Mouse (Mus musculus): ENCODE measurements around the gene Slc7a11. TPM values are rescaled to one million over a fixed set of nuclear protein-coding genes. Genes with fewer than 3 reads are reported as not detected.

Gene Slc7a11
- polyA plus RNA-seq, 1 experiment, result 7.2 TPM

DNA sequence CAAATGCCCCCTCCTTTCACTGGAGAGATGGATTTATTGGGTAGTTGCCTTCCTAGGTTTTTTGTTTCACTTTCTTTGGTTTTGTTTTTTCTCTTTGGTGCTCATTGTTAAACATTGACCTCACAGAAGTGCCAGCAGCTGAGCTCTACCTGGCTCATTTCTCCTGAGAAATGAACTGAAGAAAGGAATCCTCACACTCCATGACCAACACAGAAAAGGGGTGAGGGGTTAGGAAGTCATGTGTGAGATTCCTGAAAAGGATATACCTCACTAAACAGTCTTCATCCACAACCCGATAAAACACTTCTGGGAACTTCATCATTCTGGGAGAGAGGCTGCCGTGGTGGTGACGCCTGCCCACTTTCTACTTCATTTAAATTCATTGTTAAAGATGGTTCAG, 207.4 kb downstream of the Slc7a11 start:
- no peaks in the 10 kb centered on the region for H3K36me3 ChIP-seq (ENCODE audit: control insufficient read depth, insufficient read depth)
- no peak overlapping the region for H3K4me3 ChIP-seq
- no peaks in the 10 kb centered on the region for H3K79me2 ChIP-seq (ENCODE audit: control insufficient read depth, insufficient read depth)
- peak overlapping the region; percentile 9 for H3K4me2 ChIP-seq (ENCODE audit: low read depth)
- H3K27me3 ChIP-seq (ENCODE audit: control insufficient read depth, insufficient read depth, insufficient read length), result no peaks in the 10 kb centered on the region
- TF ChIP-seq CEBPB (IDR thresholded peaks at IDR 0.05; ENCODE audit: insufficient read depth, poor library complexity, severe bottlenecking) (no peak), MYOD1 (IDR thresholded peaks at IDR 0.05; ENCODE audit: control insufficient read depth in 1 of 3, insufficient read length in 2 of 3, low read depth in 2 of 3) (no peak), TCF3 (IDR thresholded peaks at IDR 0.05; ENCODE audit: insufficient read length, low read depth) (no peak), POLR2A (IDR thresholded peaks at IDR 0.05; ENCODE audit: insufficient read length, low read depth) (no peak), MYOG (IDR thresholded peaks at IDR 0.05; ENCODE audit: control insufficient read depth in 1 of 3, insufficient read depth in 1 of 3, insufficient read length in 2 of 3, low read depth in 2 of 3) (no peak), E2F4 (IDR thresholded peaks at IDR 0.05; ENCODE audit: insufficient read depth) (no peak), REST (IDR thresholded peaks at IDR 0.05; ENCODE audit: insufficient read depth, insufficient read length) (no peak), USF1 (IDR thresholded peaks at IDR 0.05; ENCODE audit: low read depth) (no peak), MAX (IDR thresholded peaks at IDR 0.05; ENCODE audit: low read depth) (no peak), POLR2AphosphoS2 (IDR thresholded peaks at IDR 0.05; ENCODE audit: insufficient read length, low read depth) (no peak), TCF12 (IDR thresholded peaks at IDR 0.05; ENCODE audit: insufficient read depth, poor library complexity, severe bottlenecking) (no peak), SRF (IDR thresholded peaks at IDR 0.05; ENCODE audit: control insufficient read depth, insufficient read length, low read depth) (no peak)
- H3ac ChIP-seq (ENCODE audit: control insufficient read depth, insufficient read length), result no peak overlapping the region

- no peaks in the 10 kb centered on the region for H3K36me3 ChIP-seq (ENCODE audit: control insufficient read depth, insufficient read depth)
- H3K4me2 ChIP-seq (ENCODE audit: low read depth), result no peak overlapping the region
- H3K27me3 ChIP-seq (ENCODE audit: control insufficient read depth, insufficient read depth, insufficient read length), result no peaks in the 10 kb centered on the region
- no peak for TF ChIP-seq USF1 (IDR thresholded peaks at IDR 0.05; ENCODE audit: low read depth)
- no peak for TF ChIP-seq POLR2A (IDR thresholded peaks at IDR 0.05; ENCODE audit: insufficient read length, low read depth)
- no peak for TF ChIP-seq MAX (IDR thresholded peaks at IDR 0.05; ENCODE audit: low read depth)
- no peak for TF ChIP-seq CEBPB (IDR thresholded peaks at IDR 0.05; ENCODE audit: insufficient read depth, poor library complexity, severe bottlenecking)
- TF ChIP-seq E2F4 (IDR thresholded peaks at IDR 0.05; ENCODE audit: insufficient read depth), result no peak
- no peak for TF ChIP-seq TCF3 (IDR thresholded peaks at IDR 0.05; ENCODE audit: insufficient read length, low read depth)
- TF ChIP-seq POLR2AphosphoS2 (IDR thresholded peaks at IDR 0.05; ENCODE audit: insufficient read length, low read depth), result no peak
- TF ChIP-seq SRF (IDR thresholded peaks at IDR 0.05; ENCODE audit: control insufficient read depth, insufficient read length, low read depth), result no peak
- no peak for TF ChIP-seq MYOD1 (IDR thresholded peaks at IDR 0.05; ENCODE audit: control insufficient read depth in 1 of 3, insufficient read length in 2 of 3, low read depth in 2 of 3)
- no peak for TF ChIP-seq MYOG (IDR thresholded peaks at IDR 0.05; ENCODE audit: control insufficient read depth in 1 of 3, insufficient read depth in 1 of 3, insufficient read length in 2 of 3, low read depth in 2 of 3)
- TF ChIP-seq TCF12 (IDR thresholded peaks at IDR 0.05; ENCODE audit: insufficient read depth, poor library complexity, severe bottlenecking), result no peak
- no peak for TF ChIP-seq REST (IDR thresholded peaks at IDR 0.05; ENCODE audit: insufficient read depth, insufficient read length)
- no peak overlapping the region for H3K4me3 ChIP-seq
- H3ac ChIP-seq (ENCODE audit: control insufficient read depth, insufficient read length), result no peak overlapping the region
- no peaks in the 10 kb centered on the region for H3K79me2 ChIP-seq (ENCODE audit: control insufficient read depth, insufficient read depth)
Measured at GRCm38 (mm10) chr3:50233144-50233543, 210.3 kb downstream of the Slc7a11 start.

DNA sequence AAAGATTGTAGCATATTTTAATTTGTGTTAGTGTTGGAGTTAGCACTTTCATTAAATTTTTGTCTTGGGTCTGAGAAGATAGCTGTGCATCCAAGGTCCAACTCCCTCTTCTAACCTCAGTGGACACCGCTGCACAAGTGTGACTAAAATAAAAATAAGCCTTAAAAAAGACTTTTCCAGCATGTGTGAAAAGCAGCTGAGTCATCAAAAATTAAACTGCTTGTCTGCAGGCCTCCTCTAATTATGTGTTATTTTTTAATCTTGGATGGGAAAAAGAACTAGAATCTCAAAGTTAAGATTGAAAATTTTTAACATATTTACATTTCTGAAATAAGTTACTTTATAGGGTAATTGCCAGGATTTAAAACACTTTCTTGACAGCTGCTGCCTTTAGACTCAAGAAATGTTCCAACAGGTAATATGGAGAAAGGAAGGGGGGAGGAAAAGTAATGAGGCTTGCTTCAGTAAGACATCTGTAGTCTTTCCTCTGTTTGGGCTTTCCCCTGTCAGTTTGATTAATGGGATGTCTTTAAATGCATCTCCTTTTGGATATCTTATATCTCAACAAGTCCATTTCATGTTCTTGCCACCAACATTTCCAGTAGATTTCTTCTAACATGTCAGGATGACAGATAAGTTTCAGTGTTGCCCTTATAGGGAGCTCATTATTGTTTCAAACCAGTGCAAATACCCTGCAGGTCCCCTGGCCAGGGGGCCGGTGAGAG, 218.9 kb downstream of the Slc7a11 start:
- Histone ChIP-seq H3K27me3 (ENCODE audit: control insufficient read depth, insufficient read depth, insufficient read length) (no peaks in the 10 kb centered on the region), H3K4me2 (ENCODE audit: low read depth) (no peak overlapping the region), H3ac (ENCODE audit: control insufficient read depth, insufficient read length) (no peak overlapping the region), H3K79me2 (ENCODE audit: control insufficient read depth, insufficient read depth) (no peaks in the 10 kb centered on the region), H3K36me3 (ENCODE audit: control insufficient read depth, insufficient read depth) (no peaks in the 10 kb centered on the region), H3K4me3 (no peak overlapping the region)
- TF ChIP-seq POLR2A (IDR thresholded peaks at IDR 0.05; ENCODE audit: insufficient read length, low read depth), result no peak
- TF ChIP-seq CEBPB (IDR thresholded peaks at IDR 0.05; ENCODE audit: insufficient read depth, poor library complexity, severe bottlenecking), result no peak
- TF ChIP-seq TCF3 (IDR thresholded peaks at IDR 0.05; ENCODE audit: insufficient read length, low read depth), result no peak

GRCm38 (mm10) chr3:50220454-50220853, 223.0 kb downstream of the Slc7a11 start:
- Histone ChIP-seq H3K79me2 (ENCODE audit: control insufficient read depth, insufficient read depth) (no peaks in the 10 kb centered on the region), H3K4me2 (ENCODE audit: low read depth) (no peak overlapping the region), H3K4me3 (no peak overlapping the region), H3K36me3 (ENCODE audit: control insufficient read depth, insufficient read depth) (no peaks in the 10 kb centered on the region), H3ac (ENCODE audit: control insufficient read depth, insufficient read length) (no peak overlapping the region), H3K27me3 (ENCODE audit: control insufficient read depth, insufficient read depth, insufficient read length) (no peaks in the 10 kb centered on the region)
- TF ChIP-seq E2F4 (IDR thresholded peaks at IDR 0.05; ENCODE audit: insufficient read depth), result no peak
- no peak for TF ChIP-seq TCF3 (IDR thresholded peaks at IDR 0.05; ENCODE audit: insufficient read length, low read depth)
- no peak for TF ChIP-seq CEBPB (IDR thresholded peaks at IDR 0.05; ENCODE audit: insufficient read depth, poor library complexity, severe bottlenecking)
- no peak for TF ChIP-seq SRF (IDR thresholded peaks at IDR 0.05; ENCODE audit: control insufficient read depth, insufficient read length, low read depth)
- TF ChIP-seq USF1 (IDR thresholded peaks at IDR 0.05; ENCODE audit: low read depth), result no peak
- no peak for TF ChIP-seq REST (IDR thresholded peaks at IDR 0.05; ENCODE audit: insufficient read depth, insufficient read length)
- no peak for TF ChIP-seq POLR2AphosphoS2 (IDR thresholded peaks at IDR 0.05; ENCODE audit: insufficient read length, low read depth)
- TF ChIP-seq MYOG (IDR thresholded peaks at IDR 0.05; ENCODE audit: control insufficient read depth in 1 of 3, insufficient read depth in 1 of 3, insufficient read length in 2 of 3, low read depth in 2 of 3), result no peak
- TF ChIP-seq POLR2A (IDR thresholded peaks at IDR 0.05; ENCODE audit: insufficient read length, low read depth), result no peak
- TF ChIP-seq MAX (IDR thresholded peaks at IDR 0.05; ENCODE audit: low read depth), result no peak
- TF ChIP-seq MYOD1 (IDR thresholded peaks at IDR 0.05; ENCODE audit: control insufficient read depth in 1 of 3, insufficient read length in 2 of 3, low read depth in 2 of 3), result no peak
- no peak for TF ChIP-seq TCF12 (IDR thresholded peaks at IDR 0.05; ENCODE audit: insufficient read depth, poor library complexity, severe bottlenecking)
